Mouse (Mus musculus) MEL (cell line): ENCODE measurements around the gene Prkch. TPM values are rescaled to one million over a fixed set of nuclear protein-coding genes. Genes with fewer than 3 reads are reported as not detected.

Source experiments
- DNase-seq: peaks from one replicate; pipeline ENCODE4 v3.0.0; 2011; ENCODE audit warnings: low read depth, low spot score
- H3K27ac ChIP-seq: 2 replicates; pipeline ENCODE4 v1.5.1; 2012; ENCODE audit warnings: low read depth, mild to moderate bottlenecking, control low read depth, low read length, moderate library complexity; ENCODE audit not compliant: control insufficient read depth
- H3K27me3 ChIP-seq, 2 experiments: fragments of 150-350 bp in 1 of 2; sonication (generic) in 1 of 2; 2 replicates each; pipeline ENCODE4 v1.6.1; 2012; ENCODE audit warnings: low read length in 2 of 2, mild to moderate bottlenecking in 2 of 2, improper control_type of control experiment in 1 of 2, moderate library complexity in 1 of 2; ENCODE audit not compliant: insufficient read depth in 2 of 2, control insufficient read depth in 1 of 2
- H3K36me3 ChIP-seq, 2 experiments: 2 replicates each; pipeline ENCODE4 v1.6.1; 2012 to 2014; ENCODE audit warnings: low read length in 2 of 2, improper control_type of control experiment in 1 of 2, inconsistent platforms in 1 of 2, mild to moderate bottlenecking in 1 of 2; ENCODE audit not compliant: insufficient read depth in 2 of 2, control insufficient read depth in 1 of 2
- H3K4me1 ChIP-seq, 2 experiments: fragments of 150-350 bp in 1 of 2; sonication (generic) in 1 of 2; 2 replicates each; pipeline ENCODE4 v1.6.1; 2012; ENCODE audit warnings: low read length in 2 of 2, improper control_type of control experiment in 1 of 2, mild to moderate bottlenecking in 1 of 2; ENCODE audit not compliant: insufficient read depth in 2 of 2, control insufficient read depth in 1 of 2
- H3K4me3 ChIP-seq, 2 experiments: fragments of 150-350 bp in 1 of 2; sonication (generic) in 1 of 2; 2 replicates each; pipeline ENCODE4 v1.5.1; 2012; ENCODE audit warnings: low read depth in 2 of 2, low read length in 2 of 2, mild to moderate bottlenecking in 2 of 2, moderate library complexity in 2 of 2, control low read depth in 1 of 2, improper control_type of control experiment in 1 of 2; ENCODE audit not compliant: control insufficient read depth in 1 of 2, insufficient read depth in 1 of 2
- H3K79me2 ChIP-seq: 2 replicates; pipeline ENCODE4 v1.6.1; 2012; ENCODE audit warnings: mild to moderate bottlenecking, low read length, moderate library complexity; ENCODE audit not compliant: control insufficient read depth, poor library complexity, insufficient read depth
- H3K9ac ChIP-seq: 2 replicates; pipeline ENCODE4 v1.6.1; 2012; ENCODE audit warnings: low read depth, mild to moderate bottlenecking, control low read depth, low read length, moderate library complexity; ENCODE audit not compliant: control insufficient read depth, poor library complexity, severe bottlenecking
- H3K9me3 ChIP-seq: fragments of 150-350 bp; sonication (generic); replicated peaks from 2 replicates; pipeline ENCODE4 v1.6.1; 2012; ENCODE audit warnings: mild to moderate bottlenecking, low read length, improper control_type of control experiment, moderate library complexity; ENCODE audit not compliant: insufficient read depth
- CHD2 ChIP-seq: IDR thresholded peaks from 2 replicates; pipeline ENCODE4 v1.6.1; 2011; ENCODE audit warnings: low read length, improper control_type of control experiment
- EP300 ChIP-seq, 2 experiments: IDR thresholded peaks; 2 replicates each; pipeline ENCODE4 v1.6.1; 2011; ENCODE audit warnings: improper control_type of control experiment in 2 of 2, low read length in 2 of 2, low read depth in 1 of 2, mild to moderate bottlenecking in 1 of 2
- HCFC1 ChIP-seq: IDR thresholded peaks from 2 replicates; pipeline ENCODE4 v1.6.1; 2012; ENCODE audit warnings: low read depth, mild to moderate bottlenecking, inconsistent platforms, low read length, improper control_type of control experiment, moderate library complexity
- JUND ChIP-seq: IDR thresholded peaks from 2 replicates; pipeline ENCODE4 v1.6.1; 2011; ENCODE audit warnings: low read depth, mild to moderate bottlenecking, improper control_type of control experiment, low read length
- MAZ ChIP-seq: IDR thresholded peaks from 2 replicates; pipeline ENCODE4 v1.6.1; 2012; ENCODE audit warnings: low read depth, mild to moderate bottlenecking, inconsistent platforms, low read length, improper control_type of control experiment
- MXI1 ChIP-seq: IDR thresholded peaks from 2 replicates; pipeline ENCODE4 v1.6.1; 2011; ENCODE audit warnings: mild to moderate bottlenecking, low read depth, low read length, improper control_type of control experiment
- MYB ChIP-seq: IDR thresholded peaks from 2 replicates; pipeline ENCODE4 v1.6.1; 2011; ENCODE audit warnings: mild to moderate bottlenecking, low read depth, low read length, improper control_type of control experiment
- NRF1 ChIP-seq: IDR thresholded peaks from 2 replicates; pipeline ENCODE4 v1.6.1; 2014; ENCODE audit warnings: low read depth, mild to moderate bottlenecking, inconsistent platforms, low read length, improper control_type of control experiment, moderate library complexity; ENCODE audit not compliant: poor library complexity, insufficient read depth, severe bottlenecking
- POLR2AphosphoS2 ChIP-seq: IDR thresholded peaks from 2 replicates; pipeline ENCODE4 v1.6.1; 2011; ENCODE audit warnings: low read length, improper control_type of control experiment
- RAD21 ChIP-seq: IDR thresholded peaks from 2 replicates; pipeline ENCODE4 v1.6.1; 2011; ENCODE audit warnings: mild to moderate bottlenecking, low read depth, low read length, improper control_type of control experiment
- RCOR1 ChIP-seq: IDR thresholded peaks from 2 replicates; pipeline ENCODE4 v1.6.1; 2012; ENCODE audit warnings: low read depth, mild to moderate bottlenecking, inconsistent platforms, low read length, improper control_type of control experiment
- TAL1 ChIP-seq: IDR thresholded peaks from 2 replicates; pipeline ENCODE4 v1.6.1; 2012; ENCODE audit warnings: mild to moderate bottlenecking, inconsistent platforms, low read length, moderate library complexity, mixed read lengths
- TBP ChIP-seq: IDR thresholded peaks from 2 replicates; pipeline ENCODE4 v1.8.0; 2011; ENCODE audit warnings: low read depth, low read length, improper control_type of control experiment
- TCF12 ChIP-seq: IDR thresholded peaks from 2 replicates; pipeline ENCODE4 v1.6.1; 2014; ENCODE audit warnings: low read depth, mild to moderate bottlenecking, inconsistent platforms, low read length, improper control_type of control experiment, moderate library complexity
- ZMIZ1 ChIP-seq: IDR thresholded peaks from 2 replicates; pipeline ENCODE4 v1.6.1; 2012; ENCODE audit warnings: low read depth, mild to moderate bottlenecking, inconsistent platforms, low read length, improper control_type of control experiment, moderate library complexity
- ZNF384 ChIP-seq: IDR thresholded peaks from 2 replicates; pipeline ENCODE4 v1.6.1; 2012; ENCODE audit warnings: low read depth, mild to moderate bottlenecking, inconsistent platforms, low read length, improper control_type of control experiment
- polyA plus RNA-seq, 2 experiments: library from polyadenylated mRNA; stranded (reverse) in 1 of 2; unstranded in 1 of 2; fragments of >175 nt in 1 of 2; fragments of >200 nt in 1 of 2; gene quantifications; 2 replicates each; pipeline versions ENCODE4 v1.2.1 to v1.2.4; 2012; ENCODE audit warnings: low replicate concordance in 2 of 2, low read depth in 1 of 2; ENCODE audit not compliant: insufficient read length in 2 of 2, insufficient read depth in 1 of 2, missing spikeins in 1 of 2
- total RNA-seq: library from RNA; depleted of rRNA; stranded (reverse); fragments of 300-350 nt; gene quantifications from 2 replicates; pipeline ENCODE4 v1.2.3, GENCODE M21; 2012

Gene Prkch
- total and polyA plus RNA-seq, 3 experiments: not detected

- TF ChIP-seq TBP (no peak), TAL1 (no peak), MAZ (no peak), EP300 (IDR thresholded peaks at IDR 0.05; ENCODE audit: low read depth in 1 of 2, low read length in 2 of 2) (no peak)
Observed at GRCm38 (mm10) chr12:73593021-73593798, 8.6 kb downstream of the Prkch start (continued).

GRCm38 (mm10) chr12:73594177-73594745 is 9.7 kb downstream of the Prkch start:
- no peaks in the 10 kb centered on the region for H3K9me3 ChIP-seq
- H3K36me3 ChIP-seq: no peaks in the 10 kb centered on the region
- H3K9ac ChIP-seq: no peak overlapping the region
- no peak overlapping the region for H3K4me3 ChIP-seq
- TF ChIP-seq MYB (no peak), ZNF384 (no peak), NRF1 (no peak), TCF12 (no peak), TAL1 (no peak), RCOR1 (no peak), ZMIZ1 (no peak), POLR2AphosphoS2 (no peak), JUND (no peak)
- no peaks in the 10 kb centered on the region for H3K79me2 ChIP-seq
- DNase-seq: no peak
- H3K27me3 ChIP-seq: no peaks in the 10 kb centered on the region
- no peaks in the 10 kb centered on the region for H3K4me1 ChIP-seq
- no peak overlapping the region for H3K27ac ChIP-seq

GRCm38 (mm10) chr12:73595226-73595625 is 10.6 kb downstream of the Prkch start:
- TF ChIP-seq MXI1: no peak
- no peak for TF ChIP-seq RAD21
- TF ChIP-seq CHD2: no peak
- TF ChIP-seq RCOR1: no peak
- no peak for TF ChIP-seq HCFC1
- Histone ChIP-seq H3K27me3 (no peaks in the 10 kb centered on the region), H3K9ac (no peak overlapping the region), H3K9me3 (no peaks in the 10 kb centered on the region), H3K36me3 (no peaks in the 10 kb centered on the region), H3K79me2 (no peaks in the 10 kb centered on the region), H3K27ac (no peak overlapping the region), H3K4me3 (no peak overlapping the region), H3K4me1 (no peaks in the 10 kb centered on the region)
- DNase-seq: no peak
